Mouse (Mus musculus): ENCODE results near the gene Slc22a17.

- no peak for TF ChIP-seq CTCF (IDR thresholded peaks at IDR 0.05; ENCODE audit: control insufficient read depth, insufficient read depth, insufficient read length)
- TF ChIP-seq USF1 (IDR thresholded peaks at IDR 0.05; ENCODE audit: low read depth) = no peak
- TF ChIP-seq MAX (IDR thresholded peaks at IDR 0.05) = no peak
- no peak for TF ChIP-seq CEBPB (IDR thresholded peaks at IDR 0.05; ENCODE audit: low read depth)
- no peak for TF ChIP-seq MYOD1 (IDR thresholded peaks at IDR 0.05; ENCODE audit: control insufficient read depth, insufficient read length, low read depth)
Observed at GRCm38 (mm10) chr14:54884022-54884712, 28.8 kb downstream of the Slc22a17 start.
